Mouse (Mus musculus): ENCODE results near the gene Olfr874. TPM values are rescaled to one million over a fixed set of nuclear protein-coding genes. Genes with fewer than 3 reads are reported as not detected.
"Not testable (repeated sequence)": the region's sequence is repeated elsewhere in the genome, so short reads cannot be mapped to it uniquely, and the experiment has no call there.

Gene Olfr874
- not detected for total RNA-seq (2021)

- DNase-seq (ENCODE audit: low spot score in 2 of 2): no peak
- intact Hi-C loops (cut with DNase I): no loop called here
Observed at GRCm38 (mm10) chr9:37744806-37745205, at the start of gene Olfr874. Gene Olfr874 (plus strand): TSS chr9:37745106.

DNA sequence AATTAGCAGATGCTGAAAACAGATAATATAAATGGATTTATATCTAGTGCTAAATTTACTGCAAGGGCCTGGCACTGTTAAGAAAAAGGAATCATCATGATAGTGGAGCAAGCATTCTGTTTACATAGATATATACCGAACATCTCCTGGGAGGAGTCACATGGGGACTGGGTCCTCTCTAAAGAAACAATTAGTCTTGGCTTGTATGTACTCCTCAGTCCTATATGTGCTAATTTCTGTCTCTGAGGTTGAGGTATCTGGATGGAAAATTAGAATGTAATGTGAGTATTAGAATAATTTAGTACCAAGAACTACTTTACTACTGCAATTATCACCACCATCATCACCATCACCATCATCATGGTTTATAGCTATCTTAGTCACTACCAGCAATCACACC lies 28.8 kb upstream of the Olfr874 start, which contains the start of gene Olfr160:
Gene Olfr160, minus strand, starts transcription at position 101 of the 400 bp plus-strand sequence.
- DNase-seq (ENCODE audit: low spot score in 2 of 2): no peak
- intact Hi-C loops (cut with DNase I): no loop called here

DNA sequence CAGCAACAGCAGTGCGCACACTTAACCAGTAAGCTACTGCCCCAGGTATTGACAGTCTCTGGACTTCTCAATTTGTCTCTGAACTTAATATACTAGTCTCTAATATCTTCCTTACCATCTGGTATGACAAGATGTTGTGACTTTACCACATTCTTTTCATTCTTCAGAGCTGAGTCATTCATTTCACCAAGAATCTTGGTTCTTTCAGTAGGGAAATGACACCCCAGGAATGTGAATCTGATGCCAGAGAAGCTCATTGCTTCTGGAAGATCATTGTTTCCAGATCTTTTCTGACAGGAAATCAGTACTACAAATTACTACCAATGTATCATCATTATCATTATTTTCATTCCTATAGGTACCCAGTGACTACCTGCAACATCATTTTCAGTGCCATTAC lies 10.6 kb upstream of the Olfr874 start:
- DNase-seq (ENCODE audit: low spot score in 2 of 2): no peak
- intact Hi-C loops (cut with DNase I): no loop called here

DNA sequence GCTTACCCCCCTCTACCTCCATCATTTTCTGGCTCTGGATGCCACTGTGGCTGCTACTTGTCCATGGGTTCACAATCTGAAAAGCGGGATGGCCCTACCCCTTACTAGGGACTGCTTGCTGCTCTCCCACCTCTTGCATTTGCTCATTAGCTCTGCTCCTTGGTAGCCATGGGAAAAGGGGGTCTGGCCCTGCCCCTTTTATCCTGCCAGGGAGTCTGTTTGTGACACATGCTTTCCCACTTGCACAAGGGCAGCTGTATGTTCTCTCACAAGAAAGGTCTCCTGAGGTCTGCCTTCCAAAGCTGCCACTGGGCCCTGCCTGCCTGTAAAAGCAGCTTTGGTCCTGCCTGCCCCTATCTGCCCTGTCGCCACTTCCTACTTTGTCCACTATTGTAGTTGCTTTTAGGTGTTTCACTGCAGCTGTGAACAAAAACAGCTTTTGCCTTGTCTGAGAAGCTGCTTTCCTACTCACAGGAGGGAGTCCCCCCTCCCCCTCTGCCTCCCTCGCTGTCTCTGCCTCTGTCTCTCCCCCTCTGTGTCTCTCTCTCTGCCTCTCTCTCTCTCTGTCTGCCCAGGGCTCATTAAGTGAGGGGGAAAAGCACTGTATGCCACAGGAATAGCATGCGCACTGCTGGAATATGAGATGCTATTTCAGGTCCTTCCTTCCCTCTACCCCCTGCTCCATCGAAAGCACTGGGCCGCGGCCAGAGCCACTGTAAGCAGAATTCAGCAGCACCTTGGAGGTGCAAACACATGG lies 5.6 kb downstream of the Olfr874 start:
- DNase-seq (ENCODE audit: low spot score in 2 of 2): peak; percentile 18 to 64

GRCm38 (mm10) chr9:37751467-37751866 lies 6.6 kb downstream of the Olfr874 start:
- intact Hi-C loops (cut with DNase I): no loop called here
- DNase-seq (ENCODE audit: low spot score in 2 of 2): peak in 1 of 2 experiments; percentile 14

More for the DNA sequence above, 5.6 kb downstream of the Olfr874 start:
- intact Hi-C loops (cut with DNase I): no loop called here

- peak in 1 of 2 experiments; percentile 15 for DNase-seq (ENCODE audit: low spot score in 2 of 2)
- intact Hi-C loops (cut with DNase I): no loop called here
Observed at GRCm38 (mm10) chr9:37752006-37752405, 7.1 kb downstream of the Olfr874 start.

GRCm38 (mm10) chr9:37761728-37762127 lies 16.8 kb downstream of the Olfr874 start:
- no peak for DNase-seq (ENCODE audit: low spot score in 2 of 2)
- intact Hi-C loops (cut with DNase I): no loop called here

DNA sequence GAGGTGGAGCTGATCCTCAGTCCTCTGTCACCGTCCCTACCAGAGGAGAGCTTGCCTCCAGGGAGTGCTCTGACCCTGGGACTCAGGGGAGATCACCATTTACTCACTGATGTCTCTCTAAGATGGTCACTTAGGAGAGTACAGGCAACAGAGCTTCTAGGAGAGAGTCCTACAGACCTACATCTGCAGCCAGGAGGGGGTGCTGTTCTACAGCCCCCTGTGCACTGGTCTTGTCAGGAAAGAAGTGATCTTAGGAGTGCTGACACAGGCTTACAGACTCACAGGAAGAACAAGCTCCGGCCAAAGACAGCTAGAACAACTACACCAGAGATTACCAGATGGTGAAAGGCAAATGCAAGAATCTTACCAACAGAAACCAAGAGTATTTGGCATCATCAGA lies 17.6 kb downstream of the Olfr874 start:
- intact Hi-C loops (cut with DNase I): no loop called here

DNA sequence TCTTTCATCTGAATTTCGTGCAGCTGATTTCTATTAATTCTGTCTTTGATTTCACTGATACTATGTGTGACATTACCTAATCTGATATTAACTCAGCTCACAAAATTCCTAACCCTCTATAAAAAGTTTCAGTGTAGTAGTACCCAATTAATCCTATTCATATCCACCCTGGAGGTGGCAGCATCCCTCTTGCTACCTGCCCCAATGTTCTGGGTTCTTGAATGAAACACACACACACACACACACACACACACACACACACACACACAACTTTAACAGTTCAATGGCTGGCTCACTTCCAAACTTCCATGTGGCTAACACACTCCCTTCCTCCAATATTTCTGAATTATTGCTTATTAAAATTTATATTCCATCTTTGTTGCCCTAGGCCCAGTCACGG lies 25.8 kb downstream of the Olfr874 start:
- DNase-seq (ENCODE audit: low spot score in 2 of 2): no peak
- intact Hi-C loops (cut with DNase I): no loop called here

More for the DNA sequence above, 17.6 kb downstream of the Olfr874 start:
- DNase-seq (ENCODE audit: low spot score in 2 of 2): no peak

GRCm38 (mm10) chr9:37771759-37772158 lies 26.9 kb downstream of the Olfr874 start, which contains the start of gene Olfr875:
Gene Olfr875 (plus strand): TSS chr9:37771857.
- no peak for DNase-seq (ENCODE audit: low spot score in 2 of 2)
- intact Hi-C loops (cut with DNase I): no loop called here

GRCm38 (mm10) chr9:37782766-37783260 lies 37.9 kb downstream of the Olfr874 start:
- intact Hi-C loops (cut with DNase I): no loop called here
- peak in 1 of 2 experiments; percentile 12 for DNase-seq (ENCODE audit: low spot score in 2 of 2)

- DNase-seq (ENCODE audit: low spot score in 2 of 2); intact Hi-C loops (cut with DNase I): not testable (repeated sequence)
Observed at GRCm38 (mm10) chr9:37783394-37784387, 38.8 kb downstream of the Olfr874 start.

GRCm38 (mm10) chr9:37786411-37786810 lies 41.5 kb downstream of the Olfr874 start:
- intact Hi-C loops (cut with DNase I): no loop called here

More at GRCm38 (mm10) chr9:37786411-37786810, 41.5 kb downstream of the Olfr874 start:
- DNase-seq (ENCODE audit: low spot score in 2 of 2): no peak

Other genes with a start within 250 kb of the Olfr874 start
- gene Esam, start 217.0 kb upstream of the Olfr874 start, total RNA-seq (2021): 10 to 100 TPM; 20.2 to 21.6 TPM
- gene Vsig2, start 205.9 kb upstream of the Olfr874 start, total RNA-seq (2021): 1 to 10 TPM; 3.5 to 4.4 TPM
- gene Nrgn, start 192.2 kb upstream of the Olfr874 start, total RNA-seq (2021): 1,000 to 10,000 TPM; 2,274 to 2,374 TPM
- gene Siae, start 189.4 kb upstream of the Olfr874 start, total RNA-seq (2021): 10 to 100 TPM; 20.3 to 24.2 TPM
- gene Spa17, start 131.4 kb upstream of the Olfr874 start, total RNA-seq (2021): 1 to 10 TPM; 1.1 to 1.7 TPM
- 10 to 100 TPM; 53.0 to 54.5 TPM for gene Tbrg1, start 87.8 kb upstream of the Olfr874 start, total RNA-seq (2021)
- not detected for gene Panx3, start 75.9 kb upstream of the Olfr874 start, total RNA-seq (2021)
- gene Olfr160, start 28.9 kb upstream of the Olfr874 start, total RNA-seq (2021): not detected
- not detected for gene Olfr875, start 26.8 kb downstream of the Olfr874 start, total RNA-seq (2021)
- gene Olfr876, start 57.9 kb downstream of the Olfr874 start, total RNA-seq (2021): not detected
- gene Olfr877, start 109.2 kb downstream of the Olfr874 start, total RNA-seq (2021): under 1 TPM in 1 of 2 experiments, not detected in 1; 0.16 TPM
- not detected for gene Olfr145, start 151.6 kb downstream of the Olfr874 start, total RNA-seq (2021)
- gene Olfr878, start 172.7 kb downstream of the Olfr874 start, total RNA-seq (2021): under 1 TPM in 1 of 2 experiments, not detected in 1; 0.16 TPM
- gene Olfr881, start 246.7 kb downstream of the Olfr874 start, total RNA-seq (2021): not detected

Data from left cerebral cortex, postnatal 25 days (tissue).